Mouse (Mus musculus) C2C12 (cell line): ENCODE measurements at regions not wholly inside any gene's neighbourhood (a gene's known extent, or its start where the extent isn't known, plus 50 kb on each side); places are given as distances from the start of the nearest gene placed in this dataset.

Experiments used
- H3K27me3 ChIP-seq: one replicate; pipeline ENCODE4 v1.6.1; 2011; ENCODE audit not compliant: control insufficient read depth, insufficient read depth, insufficient read length
- H3K36me3 ChIP-seq: one replicate; pipeline ENCODE4 v1.6.1; 2011; ENCODE audit not compliant: control insufficient read depth, insufficient read depth
- H3K4me3 ChIP-seq: one replicate; pipeline ENCODE4 v1.5.1; 2011; ENCODE audit warnings: mild to moderate bottlenecking, control low read depth; ENCODE audit not compliant: poor library complexity, insufficient read depth, severe bottlenecking
- H3K79me2 ChIP-seq: one replicate; pipeline ENCODE4 v1.6.1; 2011; ENCODE audit not compliant: control insufficient read depth, insufficient read depth
- H3K79me3 ChIP-seq: one replicate; pipeline ENCODE4 v1.6.1; 2011; ENCODE audit warnings: low read depth, control low read depth
- H3ac ChIP-seq: one replicate; pipeline ENCODE3; 2011; ENCODE audit warnings: low read depth; ENCODE audit not compliant: control insufficient read depth, insufficient read length
- CEBPB ChIP-seq: IDR thresholded peaks from one replicate; pipeline ENCODE4 v1.6.1; 2011; ENCODE audit warnings: low read depth, mild to moderate bottlenecking, control low read depth, moderate library complexity
- CTCF ChIP-seq: IDR thresholded peaks from one replicate; pipeline ENCODE4 v1.5.1; 2011; ENCODE audit not compliant: control insufficient read depth, insufficient read depth, insufficient read length
- FOSL1 ChIP-seq: IDR thresholded peaks from one replicate; pipeline ENCODE4 v1.8.0; 2011; ENCODE audit warnings: mild to moderate bottlenecking, low read length; ENCODE audit not compliant: poor library complexity, insufficient read depth, severe bottlenecking
- MAX ChIP-seq: IDR thresholded peaks from one replicate; pipeline ENCODE4 v1.6.1; 2011; ENCODE audit warnings: mild to moderate bottlenecking, control low read depth
- MYOD1 ChIP-seq: IDR thresholded peaks from one replicate; pipeline ENCODE4 v1.6.1; 2011; ENCODE audit warnings: low read depth; ENCODE audit not compliant: control insufficient read depth, insufficient read length
- MYOG ChIP-seq: IDR thresholded peaks from one replicate; pipeline ENCODE4 v1.6.1; 2011; ENCODE audit not compliant: control insufficient read depth, insufficient read length; ENCODE audit errors: extremely low read depth
- USF1 ChIP-seq: IDR thresholded peaks from one replicate; pipeline ENCODE4 v1.6.1; 2011; ENCODE audit warnings: low read depth, mild to moderate bottlenecking, control low read depth, moderate library complexity

GRCm38 (mm10) chr6:148599473-148599872, 155.3 kb upstream of the Tmtc1 start:
- H3K79me2 ChIP-seq: no peaks in the 10 kb centered on the region

DNA sequence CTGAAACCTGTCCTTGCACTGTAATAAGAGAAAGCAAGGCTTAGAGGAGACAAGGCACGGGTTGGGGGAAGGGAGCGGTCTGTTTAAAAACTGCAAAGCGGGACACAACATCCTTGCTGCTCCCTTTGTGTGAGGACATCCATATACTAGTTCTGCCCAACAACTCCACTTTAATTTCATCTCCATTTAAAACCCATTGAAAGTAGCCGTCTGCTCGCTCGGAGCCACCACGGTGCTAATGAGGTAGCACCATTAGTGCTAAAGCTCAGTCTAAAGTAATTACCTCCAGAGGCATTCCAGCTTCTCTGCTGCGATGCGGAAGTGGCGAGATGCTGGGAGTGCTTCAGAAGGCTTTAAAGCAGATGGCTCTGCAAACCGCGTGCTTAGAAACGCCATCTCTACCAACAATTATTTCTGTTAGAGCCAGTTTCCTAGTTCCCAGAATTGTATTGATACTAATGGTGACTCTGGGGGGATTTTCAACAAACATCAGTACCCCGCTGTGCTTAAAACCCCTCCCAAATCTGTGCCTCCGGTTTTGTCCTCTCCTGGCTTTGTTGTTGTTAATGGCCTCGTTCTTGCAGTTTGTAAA, 154.7 kb upstream of the Tmtc1 start:
- H3K36me3 ChIP-seq: no peaks in the 10 kb centered on the region
- H3K79me2 ChIP-seq: no peaks in the 10 kb centered on the region
- no peak for TF ChIP-seq CTCF
- no peak for TF ChIP-seq CEBPB
- TF ChIP-seq USF1: no peak
- no peak for TF ChIP-seq MYOG
- no peak for TF ChIP-seq MAX
- no peak for TF ChIP-seq MYOD1
- TF ChIP-seq FOSL1: no peak
- H3K79me3 ChIP-seq: no peaks in the 10 kb centered on the region
- no peak overlapping the region for H3ac ChIP-seq
- no peaks in the 10 kb centered on the region for H3K27me3 ChIP-seq
- H3K4me3 ChIP-seq: no peak overlapping the region

More at GRCm38 (mm10) chr6:148599473-148599872, 155.3 kb upstream of the Tmtc1 start:
- H3K79me3 ChIP-seq: no peaks in the 10 kb centered on the region
- TF ChIP-seq USF1 (no peak), MYOD1 (no peak), CTCF (no peak), MAX (no peak), MYOG (no peak), FOSL1 (no peak), CEBPB (no peak)
- H3K36me3 ChIP-seq: no peaks in the 10 kb centered on the region
- H3ac ChIP-seq: no peak overlapping the region
- H3K27me3 ChIP-seq: no peaks in the 10 kb centered on the region
- H3K4me3 ChIP-seq: no peak overlapping the region

DNA sequence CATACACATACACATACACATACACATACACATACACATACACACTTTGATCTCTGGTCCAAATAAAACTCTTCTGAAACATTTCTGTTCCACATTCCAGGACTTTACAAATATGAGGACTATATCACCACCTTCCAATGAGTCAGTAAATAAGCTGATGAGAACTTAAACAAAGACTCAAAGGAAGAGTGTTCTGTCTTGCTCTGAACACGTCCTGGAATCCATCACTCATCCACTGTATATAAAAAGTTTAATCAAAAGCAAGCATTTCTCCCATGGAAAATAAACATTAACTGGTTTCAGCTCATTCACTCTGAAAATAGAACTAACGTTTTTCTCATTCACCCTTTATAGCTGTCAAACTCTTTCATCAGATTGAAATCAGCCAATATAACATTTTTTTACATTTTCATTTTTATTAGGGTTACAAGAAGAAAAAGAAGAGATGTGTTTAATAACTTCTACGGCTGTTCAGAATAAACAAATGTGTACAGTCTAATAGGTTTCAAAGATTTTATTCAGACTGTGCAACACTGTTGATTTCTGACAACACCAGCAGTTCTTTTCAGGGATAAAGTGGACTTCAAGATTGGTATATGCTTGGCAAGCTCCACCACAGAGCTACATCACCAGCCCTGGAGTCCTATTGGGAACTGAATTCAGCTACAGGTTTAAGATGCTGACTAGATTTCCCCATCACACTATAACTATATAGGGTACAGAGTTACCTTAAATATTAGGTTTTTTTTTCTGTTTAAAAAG, 151.0 kb upstream of the Tmtc1 start:
- Histone ChIP-seq H3K36me3 (no peaks in the 10 kb centered on the region), H3K79me2 (no peaks in the 10 kb centered on the region), H3ac (no peak overlapping the region), H3K79me3 (no peaks in the 10 kb centered on the region), H3K27me3 (no peaks in the 10 kb centered on the region), H3K4me3 (no peak overlapping the region)
- TF ChIP-seq MYOG: no peak
- no peak for TF ChIP-seq CTCF
- TF ChIP-seq FOSL1: no peak
- TF ChIP-seq CEBPB: no peak
- TF ChIP-seq MAX: no peak

DNA sequence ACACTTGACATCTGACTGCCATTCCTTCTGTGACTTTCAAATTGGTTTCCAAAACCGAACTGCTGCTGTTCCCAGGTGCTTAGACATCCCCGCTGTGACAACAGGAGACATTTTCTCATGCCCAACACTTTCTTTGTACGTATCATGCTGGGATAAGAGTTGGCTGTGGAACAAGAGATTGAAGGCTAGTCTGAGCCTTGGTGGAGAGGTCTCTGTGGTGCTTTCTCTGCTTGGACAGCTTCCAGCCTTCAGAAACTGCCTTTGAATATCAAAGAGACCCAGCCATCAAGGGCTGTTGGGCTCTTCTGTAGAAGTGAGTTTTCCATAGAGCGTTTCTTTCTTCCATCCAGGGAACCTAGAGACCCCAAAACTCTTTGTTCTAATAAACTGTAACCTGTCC, 144.8 kb upstream of the Tmtc1 start:
- H3K4me3 ChIP-seq: no peak overlapping the region
- no peaks in the 10 kb centered on the region for H3K27me3 ChIP-seq
- no peaks in the 10 kb centered on the region for H3K79me3 ChIP-seq
- H3K79me2 ChIP-seq: no peaks in the 10 kb centered on the region
- H3K36me3 ChIP-seq: no peaks in the 10 kb centered on the region
- no peak overlapping the region for H3ac ChIP-seq
- no peak for TF ChIP-seq USF1
- TF ChIP-seq CTCF: no peak
- no peak for TF ChIP-seq MAX
- no peak for TF ChIP-seq MYOD1
- no peak for TF ChIP-seq FOSL1
- no peak for TF ChIP-seq CEBPB
- TF ChIP-seq MYOG: no peak

DNA sequence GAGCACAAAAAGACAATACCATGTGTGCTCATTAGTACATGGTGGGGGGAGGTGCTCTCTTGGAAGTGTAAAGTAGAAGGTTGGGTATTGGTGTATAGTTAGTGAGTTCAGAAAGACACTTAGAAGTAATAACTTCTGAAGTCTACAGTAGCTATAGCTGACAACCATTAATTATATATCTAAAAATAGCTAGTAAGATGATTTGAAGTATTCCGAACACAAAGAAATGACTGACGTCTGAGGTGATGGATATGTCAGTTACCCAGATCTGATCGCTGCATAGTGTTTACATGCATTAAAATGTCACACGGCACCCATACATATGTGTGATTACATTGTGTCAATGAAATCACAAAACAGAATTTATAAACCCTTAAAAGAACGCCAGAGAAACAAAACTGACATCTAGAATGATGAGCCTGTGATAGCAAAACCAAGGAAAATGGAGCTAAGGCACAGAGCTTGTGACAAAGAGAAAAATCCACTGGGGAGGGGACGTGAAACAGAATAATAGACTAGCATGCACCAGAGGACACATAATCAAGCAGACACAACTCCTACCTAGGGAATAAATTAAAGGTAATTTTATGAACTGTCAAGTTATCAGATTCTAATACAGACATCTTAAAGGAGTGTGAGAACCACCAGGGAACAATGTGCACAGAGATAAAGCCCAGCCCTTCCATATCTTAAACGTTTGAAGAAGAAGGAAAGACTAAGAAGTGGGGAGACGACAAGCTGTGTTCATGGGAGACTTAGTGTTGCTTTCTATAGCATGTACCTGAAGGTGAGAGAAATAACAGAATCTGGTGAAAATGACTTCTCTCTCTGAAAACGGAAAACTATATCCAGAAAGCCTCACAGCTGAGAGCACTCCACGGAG, 142.5 kb upstream of the Tmtc1 start:
- no peaks in the 10 kb centered on the region for H3K36me3 ChIP-seq
- no peaks in the 10 kb centered on the region for H3K79me2 ChIP-seq
- H3ac ChIP-seq: no peak overlapping the region
- H3K4me3 ChIP-seq: no peak overlapping the region
- TF ChIP-seq CEBPB: no peak
- no peak for TF ChIP-seq FOSL1
- TF ChIP-seq MYOG: no peak
- no peak for TF ChIP-seq MAX
- no peak for TF ChIP-seq MYOD1
- TF ChIP-seq USF1: no peak
- no peak for TF ChIP-seq CTCF
- no peaks in the 10 kb centered on the region for H3K27me3 ChIP-seq
- H3K79me3 ChIP-seq: no peaks in the 10 kb centered on the region
